Mouse (Mus musculus): ENCODE measurements around the gene C1qa. TPM values are rescaled to one million over a fixed set of nuclear protein-coding genes. Genes with fewer than 3 reads are reported as not detected.

Gene C1qa
- total and polyA plus RNA-seq, 3 experiments: not detected

- dilution Hi-C loops (cut with MboI; ENCODE audit: extremely low pct_ligation_motif_present, extremely low pct_unique_long_range_greater_than_20kb, low sequenced_read_pairs): no loop called here
- Histone ChIP-seq H3K79me2 (replicated peaks; ENCODE audit: control insufficient read depth, extremely low read depth, insufficient read depth, poor library complexity, severe bottlenecking) (no peaks in the 10 kb centered on the region), H3K9ac (ENCODE audit: insufficient read depth, low read depth) (no peak overlapping the region), H3K4me1 (ENCODE audit: control insufficient read depth in 1 of 2, insufficient read depth in 2 of 2) (peaks cover 8 to 12% of the 10 kb centered on the region in 2 experiments; a peak in 3 of 4 replicates), H3K4me3 (replicated peaks in 1 of 3; ENCODE audit: low read depth in 2 of 3, low read length in 2 of 3, poor library complexity in 1 of 3) (no peak overlapping the region), H3K4me2 (ENCODE audit: insufficient read depth, low read depth, poor library complexity, severe bottlenecking) (no peak overlapping the region), H3K9me3 (replicated peaks; ENCODE audit: low read length) (no peaks in the 10 kb centered on the region), H3K27me3 (replicated peaks) (peaks cover 71% of the 10 kb centered on the region), H3K27ac (ENCODE audit: insufficient read depth, low read depth) (no peak overlapping the region), H3K36me3 (replicated peaks in 1 of 2; ENCODE audit: control insufficient read depth in 1 of 2, insufficient read depth in 1 of 2, low read length in 1 of 2) (no peaks in the 10 kb centered on the region)
- TF ChIP-seq BHLHE40 (IDR thresholded peaks at IDR 0.05; ENCODE audit: low read depth, low read length) (peak; percentile 58), UBTF (IDR thresholded peaks at IDR 0.05; ENCODE audit: low read depth, low read length) (no peak)
- in situ Hi-C loops (cut with MboI; ENCODE audit: low pct_ligation_motif_present, low pct_unique_long_range_greater_than_20kb, low sequenced_read_pairs): no loop called here
- no peak for DNase-seq (ENCODE audit: extremely low read depth)
These were observed 51.4 kb downstream of the C1qa start for GRCm38 (mm10) chr4:136847166-136847565.

Other genes with a start within 250 kb of the C1qa start
- 0.04 and 0.08 TPM in 2 replicates for gene Ephb2, start 62.8 kb downstream of the C1qa start, total RNA-seq (2012; rRNA removed)
- not detected in 2 replicates for gene Ephb2, start 62.8 kb downstream of the C1qa start, total RNA-seq (2014; rRNA removed)
- 0.14 TPM in 1 of 2 replicates, not detected in the other for gene Ephb2, start 62.8 kb downstream of the C1qa start, polyA plus RNA-seq (2012; ENCODE audit: insufficient read length, low read depth)
- not detected in 2 replicates for gene C1qb, start 12.6 kb downstream of the C1qa start, total RNA-seq (2012; rRNA removed)
- not detected in 2 replicates for gene C1qb, start 12.6 kb downstream of the C1qa start, total RNA-seq (2014; rRNA removed)
- not detected in 2 replicates for gene C1qb, start 12.6 kb downstream of the C1qa start, polyA plus RNA-seq (2012; ENCODE audit: insufficient read length, low read depth)
- not detected in 2 replicates for gene C1qc, start 5.7 kb downstream of the C1qa start, total RNA-seq (2012; rRNA removed)
- gene C1qc, start 5.7 kb downstream of the C1qa start, total RNA-seq (2014; rRNA removed): not detected in 2 replicates
- not detected in 2 replicates for gene C1qc, start 5.7 kb downstream of the C1qa start, polyA plus RNA-seq (2012; ENCODE audit: insufficient read length, low read depth)
- not detected in 2 replicates for gene Epha8, start 58.0 kb upstream of the C1qa start, total RNA-seq (2012; rRNA removed)
- gene Epha8, start 58.0 kb upstream of the C1qa start, total RNA-seq (2014; rRNA removed): not detected in 2 replicates
- gene Epha8, start 58.0 kb upstream of the C1qa start, polyA plus RNA-seq (2012; ENCODE audit: insufficient read length, low read depth): not detected in 2 replicates
- 7.1 and 8.4 TPM in 2 replicates for gene Zbtb40, start 150.0 kb upstream of the C1qa start, total RNA-seq (2012; rRNA removed)
- gene Zbtb40, start 150.0 kb upstream of the C1qa start, total RNA-seq (2014; rRNA removed): 2.7 and 2.9 TPM in 2 replicates
- gene Zbtb40, start 150.0 kb upstream of the C1qa start, polyA plus RNA-seq (2012; ENCODE audit: insufficient read length, low read depth): 5.4 and 6.7 TPM in 2 replicates